Mouse (Mus musculus): ENCODE results near the gene Cckbr.

Gene Cckbr

GRCm38 (mm10) chr7:105497881-105498280 is 72.3 kb downstream of the Cckbr start:
- no peak for DNase-seq (ENCODE audit: low spot score in 2 of 2)

- no peak for DNase-seq (ENCODE audit: low spot score in 2 of 2)
These were observed 73.4 kb downstream of the Cckbr start for GRCm38 (mm10) chr7:105498854-105499492.

- DNase-seq (ENCODE audit: low spot score in 2 of 2) = no peak
These were observed 74.1 kb downstream of the Cckbr start for GRCm38 (mm10) chr7:105499676-105500075.

GRCm38 (mm10) chr7:105501984-105502383 is 76.5 kb downstream of the Cckbr start:
- no peak for DNase-seq (ENCODE audit: low spot score in 2 of 2)

DNA sequence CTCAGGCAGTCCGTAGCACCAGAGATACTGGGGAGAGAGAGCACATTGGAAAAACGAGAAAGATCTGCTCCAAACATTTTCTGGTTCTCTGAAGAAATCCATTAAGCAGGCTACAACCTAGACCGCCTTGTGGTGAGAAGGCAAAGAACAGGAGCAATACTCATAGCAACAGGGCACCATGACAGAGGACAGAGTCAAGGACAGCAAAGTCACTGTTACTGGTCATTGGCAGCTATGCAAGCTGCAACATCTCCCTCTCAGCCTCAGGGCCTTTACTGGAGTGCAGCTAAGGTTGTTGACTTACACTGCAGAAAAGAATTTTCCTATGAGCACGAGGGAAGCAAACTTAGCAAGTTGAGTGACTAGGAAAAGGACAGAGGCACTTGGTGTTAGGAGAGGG is 81.7 kb downstream of the Cckbr start:
- no peak for DNase-seq (ENCODE audit: low spot score in 2 of 2)

DNA sequence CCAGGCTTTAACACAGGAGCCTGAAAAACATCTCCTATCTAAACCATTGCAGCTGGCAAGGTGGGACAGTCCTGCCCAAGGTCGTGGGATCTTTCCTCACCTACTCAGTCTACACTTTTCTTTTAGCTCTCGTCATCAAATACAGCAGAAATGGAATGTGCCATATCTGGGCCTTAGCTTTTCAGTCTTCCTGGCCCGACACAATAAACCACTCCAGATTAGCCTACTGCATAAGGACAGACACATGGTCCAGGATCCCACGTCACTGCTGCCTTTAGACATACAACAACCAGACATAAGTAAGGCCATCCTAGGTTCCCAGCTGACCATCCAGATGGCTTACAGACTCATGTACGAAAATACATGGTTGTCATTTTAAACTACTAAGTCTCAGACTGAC is 84.6 kb downstream of the Cckbr start:
- no peak for DNase-seq (ENCODE audit: low spot score in 2 of 2)

GRCm38 (mm10) chr7:105513845-105514291 is 88.3 kb downstream of the Cckbr start:
- no peak for DNase-seq (ENCODE audit: low spot score in 2 of 2)

DNA sequence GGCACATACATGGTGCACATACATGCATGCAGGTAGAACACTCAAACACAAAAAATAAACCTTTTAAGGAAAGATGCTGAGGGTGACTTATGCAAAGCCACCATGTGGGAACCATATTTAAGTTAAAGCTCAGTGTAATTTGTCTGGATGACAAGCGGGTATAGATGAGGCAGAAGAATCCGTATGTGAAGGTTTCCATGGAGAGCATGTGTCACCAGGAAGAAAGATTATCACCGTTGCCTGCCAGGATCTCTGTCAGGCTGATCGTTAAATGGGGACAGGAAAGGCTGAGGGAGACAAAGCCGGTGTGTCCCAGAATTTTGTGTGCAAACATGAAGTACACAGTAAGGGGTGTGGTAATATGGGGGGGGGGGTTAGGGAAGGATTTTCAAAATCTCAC is 89.0 kb downstream of the Cckbr start:
- DNase-seq (ENCODE audit: low spot score in 2 of 2) = no peak

- peak; percentile 27 to 64 for DNase-seq (ENCODE audit: low spot score in 2 of 2)
These were observed 89.6 kb downstream of the Cckbr start for GRCm38 (mm10) chr7:105515178-105515577.

DNA sequence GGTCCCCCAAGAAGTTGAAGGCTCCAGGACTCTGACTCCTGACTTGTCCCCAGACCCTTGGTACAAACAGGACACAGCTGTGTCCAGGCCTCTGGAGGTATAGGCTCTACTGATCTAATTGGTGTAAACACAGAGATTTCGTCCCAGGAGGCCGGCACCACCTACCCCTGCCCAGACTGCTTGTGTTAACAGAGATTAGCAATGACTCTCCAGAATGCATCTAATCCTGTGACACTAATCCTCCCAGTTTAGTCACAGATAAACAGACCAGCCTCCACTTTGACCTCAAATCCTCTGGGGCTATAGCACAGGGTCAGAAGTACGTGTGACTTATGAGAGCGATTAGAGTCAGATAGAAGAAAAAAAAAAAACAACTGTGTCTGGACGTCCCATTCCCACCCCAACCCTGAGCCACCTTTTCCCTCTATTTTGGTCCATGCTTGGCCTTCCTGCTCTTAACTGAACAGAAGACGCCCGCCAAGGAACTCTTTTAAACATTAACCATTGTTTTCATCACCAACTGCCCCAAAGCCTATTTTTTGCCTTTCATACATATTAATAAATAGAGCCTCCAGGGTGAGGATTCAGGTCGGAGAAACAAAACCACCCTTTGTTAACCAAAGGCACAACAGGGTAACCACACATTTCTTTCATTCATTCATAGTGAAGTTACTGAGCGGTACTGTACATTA is 91.3 kb downstream of the Cckbr start:
- DNase-seq (ENCODE audit: low spot score in 2 of 2) = no peak

- DNase-seq (ENCODE audit: low spot score in 2 of 2) = no peak
These were observed 93.8 kb downstream of the Cckbr start for GRCm38 (mm10) chr7:105519336-105519735.

GRCm38 (mm10) chr7:105519771-105520170 is 94.2 kb downstream of the Cckbr start:
- DNase-seq (ENCODE audit: low spot score in 2 of 2) = no peak

DNA sequence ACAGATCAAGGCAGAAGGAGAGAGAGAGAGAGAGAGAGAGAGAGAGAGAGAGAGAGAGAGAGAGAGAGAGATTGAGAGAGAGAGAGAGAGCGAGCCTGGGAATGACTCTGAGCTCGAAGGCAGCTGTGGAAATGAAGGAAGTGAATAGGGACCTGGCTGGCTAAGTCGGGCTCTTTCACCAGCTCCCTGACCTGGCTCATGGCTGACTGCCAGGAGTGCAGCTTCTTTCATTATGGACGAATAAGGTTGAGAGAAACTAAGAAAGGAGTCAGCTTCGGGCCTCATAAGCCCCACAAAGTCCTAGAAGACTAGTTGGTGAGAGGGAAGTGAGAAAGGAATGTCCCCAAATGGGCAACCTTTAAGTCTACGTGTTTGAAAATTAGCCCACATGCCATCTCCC is 94.7 kb downstream of the Cckbr start:
- no peak for DNase-seq (ENCODE audit: low spot score in 2 of 2)

All from urinary bladder, adult 18-20 months (tissue).